8 mouse cellular contexts compared by ENCODE assay signal in the genomic region with DNA sequence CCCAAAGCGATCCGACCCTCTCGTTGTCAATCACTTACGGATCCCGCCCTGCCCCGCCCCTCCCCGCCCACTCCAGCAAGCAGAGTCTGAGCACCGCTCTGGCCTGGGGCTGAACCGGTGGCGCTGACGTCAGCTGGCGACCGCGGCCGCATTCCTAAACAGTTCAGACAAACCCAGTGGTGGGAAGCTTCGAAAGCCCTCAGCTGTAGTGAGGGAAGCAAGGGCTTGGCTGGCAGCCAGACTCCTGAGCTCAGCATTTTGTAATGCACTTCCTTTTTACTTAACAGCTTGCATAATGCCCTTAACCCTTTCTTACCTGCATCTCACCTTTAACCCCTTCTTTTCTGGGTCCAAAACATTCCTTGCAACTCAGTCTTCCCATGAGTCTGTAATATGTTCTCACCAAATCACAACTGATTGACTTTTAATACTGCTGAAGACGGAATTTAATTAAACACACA.
A peak's percentile ranks its signal among the peaks of the same experiment; 100 is the strongest.
DNase-seq lines count a peak whose midpoint lies in the region; ATAC-seq lines count a peak whose summit lies in the region.

No protein-coding gene starts in this region.

- H3K27ac ChIP-seq in hindbrain, embryonic 15.5 days (replicated peaks) = no peak overlapping the region

- peaks cover 52% of the 10 kb centered on the region for H3K4me1 ChIP-seq in hindbrain, embryonic 15.5 days (replicated peaks)

- no peaks in the 10 kb centered on the region for H3K9me3 ChIP-seq in hindbrain, embryonic 15.5 days

- no peaks in the 10 kb centered on the region for H3K27me3 ChIP-seq in hindbrain, embryonic 15.5 days

- DNase-seq in R1 (ENCODE audit: low read depth, low spot score) = peak; percentile 98
- DNase-seq in cerebellum, postnatal 4 days (ENCODE audit: low spot score in 2 of 2) = peak; percentile 72 to 82
- DNase-seq in gastrocnemius, adult 18-20 months (ENCODE audit: low spot score) = peak; percentile 94
- DNase-seq in layer of hippocampus, postnatal 36 days = peak; percentile 83 to 87
- peak; percentile 98 for DNase-seq in lung, postnatal 25 days (ENCODE audit: low spot score)
- DNase-seq in retina, adult 2 months (ENCODE audit: low read depth, low spot score) = peak; percentile 41
- DNase-seq in thymus, postnatal 25 days = peak; percentile 80

- 2% methylated on average over 17 of the region's 17 CpGs for WGBS in hindbrain, embryonic 15.5 days

- peak; percentile 97 for ATAC-seq in hindbrain, embryonic 15.5 days (ENCODE audit: low FRiP score, low read depth)

- H3K4me2 ChIP-seq in hindbrain, embryonic 15.5 days = peak overlapping the region; percentile 56

- H3K4me3 ChIP-seq in hindbrain, embryonic 15.5 days = peak overlapping the region; percentile 27

- H3K9ac ChIP-seq in hindbrain, embryonic 15.5 days = no peak overlapping the region

- H3K36me3 ChIP-seq in hindbrain, embryonic 15.5 days = no peaks in the 10 kb centered on the region

Comparison
In these comparisons a context has a peak if more than half of its experiments do, and no peak if none do; other contexts are left out.
1. DNase-seq: peak in every context shown above with its lines; median percentile 98 in R1; 98 in lung, postnatal 25 days; 94 in gastrocnemius, adult 18-20 months; 85 in layer of hippocampus, postnatal 36 days; 80 in thymus, postnatal 25 days; 77 in cerebellum, postnatal 4 days; 41 in retina, adult 2 months.